Mouse (Mus musculus) CH12.LX (cell line): ENCODE results near the gene Mfsd14a. TPM values are rescaled to one million over a fixed set of nuclear protein-coding genes. Genes with fewer than 3 reads are reported as not detected.

ENCODE experiments used
- polyA plus RNA-seq: library from polyadenylated mRNA; unstranded; fragments of >175 nt; gene quantifications from 2 replicates; pipeline ENCODE4 v1.2.1, GENCODE M21; 2012; ENCODE audit warnings: low read depth; ENCODE audit not compliant: insufficient read length
- total RNA-seq, 2 experiments: library from RNA; depleted of rRNA; stranded (reverse); fragments of 300-350 nt in 1 of 2; fragments of >200 nt in 1 of 2; gene quantifications; 2 replicates each; pipeline ENCODE4 v1.2.3; 2012 to 2014

Mfsd14a gene
- total and polyA plus RNA-seq, 3 experiments, result 27.0 to 70.4 (median 45.9) TPM

Other genes with a start within 250 kb of the Mfsd14a start
- 8.9 and 9.4 TPM in 2 replicates for gene Cdc14a, start 238.6 kb downstream of the Mfsd14a start, total RNA-seq (2012; rRNA removed)
- gene Cdc14a, start 238.6 kb downstream of the Mfsd14a start, total RNA-seq (2014; rRNA removed), result 9.8 and 12.0 TPM in 2 replicates
- gene Cdc14a, start 238.6 kb downstream of the Mfsd14a start, polyA plus RNA-seq, result 11.5 and 12.1 TPM in 2 replicates
- 57.8 and 67.3 TPM in 2 replicates for gene Rtca, start 154.5 kb downstream of the Mfsd14a start, total RNA-seq (2012; rRNA removed)
- gene Rtca, start 154.5 kb downstream of the Mfsd14a start, total RNA-seq (2014; rRNA removed), result 72.7 and 80.1 TPM in 2 replicates
- gene Rtca, start 154.5 kb downstream of the Mfsd14a start, polyA plus RNA-seq, result 75.5 and 91.6 TPM in 2 replicates
- gene Dbt, start 149.6 kb downstream of the Mfsd14a start, total RNA-seq (2012; rRNA removed), result 11.2 and 13.3 TPM in 2 replicates
- 20.4 and 24.9 TPM in 2 replicates for gene Dbt, start 149.6 kb downstream of the Mfsd14a start, total RNA-seq (2014; rRNA removed)
- 21.3 and 25.3 TPM in 2 replicates for gene Dbt, start 149.6 kb downstream of the Mfsd14a start, polyA plus RNA-seq
- gene Lrrc39, start 99.7 kb downstream of the Mfsd14a start, total RNA-seq (2012; rRNA removed), result 0.38 and 0.42 TPM in 2 replicates
- gene Lrrc39, start 99.7 kb downstream of the Mfsd14a start, total RNA-seq (2014; rRNA removed), result not detected in 2 replicates
- gene Lrrc39, start 99.7 kb downstream of the Mfsd14a start, polyA plus RNA-seq, result 0.69 and 0.74 TPM in 2 replicates
- 10.0 and 12.5 TPM in 2 replicates for gene Sass6, start 67.7 kb downstream of the Mfsd14a start, total RNA-seq (2012; rRNA removed)
- gene Sass6, start 67.7 kb downstream of the Mfsd14a start, total RNA-seq (2014; rRNA removed), result 12.4 and 14.2 TPM in 2 replicates
- 23.1 and 24.6 TPM in 2 replicates for gene Sass6, start 67.7 kb downstream of the Mfsd14a start, polyA plus RNA-seq
- gene Trmt13, start 48.1 kb downstream of the Mfsd14a start, total RNA-seq (2012; rRNA removed), result 11.1 and 13.9 TPM in 2 replicates
- 9.9 and 15.5 TPM in 2 replicates for gene Trmt13, start 48.1 kb downstream of the Mfsd14a start, total RNA-seq (2014; rRNA removed)
- gene Trmt13, start 48.1 kb downstream of the Mfsd14a start, polyA plus RNA-seq, result 18.3 and 20.9 TPM in 2 replicates
- gene Gm43191, start 18.6 kb upstream of the Mfsd14a start, total RNA-seq (2012; rRNA removed), result not detected in 2 replicates
- not detected in 2 replicates for gene Gm43191, start 18.6 kb upstream of the Mfsd14a start, total RNA-seq (2014; rRNA removed)
- 0.51 TPM in 1 of 2 replicates, not detected in the other for gene Gm43191, start 18.6 kb upstream of the Mfsd14a start, polyA plus RNA-seq
- 16.3 and 17.8 TPM in 2 replicates for gene Slc35a3, start 50.2 kb upstream of the Mfsd14a start, total RNA-seq (2012; rRNA removed)
- 45.7 and 52.5 TPM in 2 replicates for gene Slc35a3, start 50.2 kb upstream of the Mfsd14a start, total RNA-seq (2014; rRNA removed)
- 21.7 and 24.6 TPM in 2 replicates for gene Slc35a3, start 50.2 kb upstream of the Mfsd14a start, polyA plus RNA-seq
- 3.2 and 4.7 TPM in 2 replicates for gene Agl, start 145.5 kb upstream of the Mfsd14a start, total RNA-seq (2012; rRNA removed)
- 5.2 and 5.7 TPM in 2 replicates for gene Agl, start 145.5 kb upstream of the Mfsd14a start, total RNA-seq (2014; rRNA removed)
- 5.7 and 5.8 TPM in 2 replicates for gene Agl, start 145.5 kb upstream of the Mfsd14a start, polyA plus RNA-seq
- 12.3 and 16.5 TPM in 2 replicates for gene Frrs1, start 196.8 kb upstream of the Mfsd14a start, total RNA-seq (2012; rRNA removed)
- gene Frrs1, start 196.8 kb upstream of the Mfsd14a start, total RNA-seq (2014; rRNA removed), result 11.0 and 13.1 TPM in 2 replicates
- 22.5 and 34.9 TPM in 2 replicates for gene Frrs1, start 196.8 kb upstream of the Mfsd14a start, polyA plus RNA-seq